Mouse (Mus musculus) frontal cortex, postnatal 25 days (tissue): ENCODE results near the gene Atp6v0a1.
A peak's percentile ranks its signal among the peaks of the same experiment; 100 is the strongest.

Experiments used
- DNase-seq, 2 experiments: peaks; one replicate each; pipeline ENCODE4 v3.0.0; 2022; ENCODE audit warnings: low spot score in 2 of 2

Atp6v0a1 gene

DNA sequence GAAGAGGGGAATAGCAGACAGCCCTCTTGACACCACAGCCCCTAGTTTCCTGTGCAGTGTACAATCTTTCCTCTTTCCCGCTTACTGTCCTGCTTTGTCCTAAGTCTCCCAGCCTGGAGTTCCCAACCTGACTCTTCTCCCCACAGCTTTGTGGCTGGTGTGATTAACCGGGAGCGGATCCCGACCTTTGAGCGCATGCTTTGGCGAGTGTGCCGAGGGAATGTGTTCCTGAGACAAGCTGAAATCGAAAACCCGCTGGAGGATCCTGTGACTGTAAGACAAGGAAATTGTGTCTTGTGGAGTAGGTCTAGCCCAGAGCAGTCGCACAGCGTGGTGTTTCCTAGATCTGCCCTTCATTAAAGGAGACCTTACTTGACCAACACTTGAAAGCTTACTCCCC, 17.9 kb downstream of the Atp6v0a1 start:
- no peak for DNase-seq

DNA sequence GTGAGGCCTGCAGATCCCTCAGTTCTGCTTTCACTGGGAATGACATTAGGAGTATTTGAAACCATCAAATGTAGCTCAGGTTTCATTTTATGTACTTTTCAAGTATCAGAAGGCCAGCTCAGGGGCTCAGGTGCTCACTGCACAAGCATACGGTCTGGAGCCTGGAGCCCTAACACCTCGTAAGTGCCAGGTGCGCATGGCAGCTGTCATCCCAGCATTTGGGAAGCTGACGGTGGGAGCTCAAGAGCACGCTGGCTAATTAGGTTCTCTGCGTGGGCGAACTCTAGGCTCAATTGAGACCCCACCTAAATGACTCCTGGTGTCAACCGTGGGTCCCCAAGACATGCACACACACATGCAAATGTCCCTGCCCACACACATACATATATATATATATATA, 20.1 kb downstream of the Atp6v0a1 start:
- no peak for DNase-seq

DNA sequence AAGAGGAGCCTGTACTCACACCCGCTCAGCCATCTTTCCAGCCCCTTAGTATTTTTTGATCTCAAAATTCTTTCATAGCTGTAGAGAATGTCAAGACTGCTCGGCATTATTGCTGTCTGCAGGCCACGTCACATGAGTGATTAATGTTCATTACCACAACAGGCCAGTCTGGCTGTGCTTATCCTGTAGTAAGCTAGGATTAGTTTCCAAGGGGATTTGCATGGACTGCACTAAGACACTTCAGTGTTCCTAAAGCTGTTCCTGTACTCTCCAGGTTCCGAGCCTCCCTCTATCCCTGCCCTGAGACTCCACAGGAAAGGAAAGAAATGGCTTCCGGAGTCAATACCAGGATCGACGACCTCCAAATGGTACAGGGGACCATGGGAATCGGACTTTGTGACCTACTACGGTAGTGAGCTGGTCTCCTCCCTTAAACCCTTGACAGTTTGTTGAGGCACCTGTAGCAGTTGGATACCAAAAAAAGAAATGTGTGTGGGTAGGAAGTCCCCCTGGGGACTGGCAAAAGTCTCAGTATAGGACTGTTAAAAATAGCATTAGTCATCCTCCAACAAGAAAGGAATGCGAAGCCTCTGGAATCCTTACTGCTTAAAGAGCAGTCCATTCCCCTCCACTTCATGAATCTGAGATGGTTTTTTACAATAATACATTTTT, 21.0 kb downstream of the Atp6v0a1 start:
- DNase-seq, result no peak

DNA sequence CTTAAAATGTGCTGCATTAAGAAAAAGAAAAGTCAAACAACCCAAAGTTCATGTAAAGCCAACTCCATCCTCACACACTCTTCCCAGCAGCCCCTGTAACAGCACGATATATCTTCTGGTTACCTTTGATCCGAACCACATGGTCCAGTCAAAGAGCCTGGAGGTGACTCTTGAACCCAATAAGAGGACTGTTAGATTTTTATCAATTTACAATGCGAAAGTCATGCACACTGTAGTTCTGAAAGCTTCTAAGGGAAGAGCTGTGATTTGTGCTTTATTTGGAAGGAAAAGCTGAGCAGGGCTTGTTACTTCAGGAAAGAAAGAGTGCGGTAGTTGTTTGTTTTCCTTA, 21.5 kb downstream of the Atp6v0a1 start:
- DNase-seq, result no peak

DNA sequence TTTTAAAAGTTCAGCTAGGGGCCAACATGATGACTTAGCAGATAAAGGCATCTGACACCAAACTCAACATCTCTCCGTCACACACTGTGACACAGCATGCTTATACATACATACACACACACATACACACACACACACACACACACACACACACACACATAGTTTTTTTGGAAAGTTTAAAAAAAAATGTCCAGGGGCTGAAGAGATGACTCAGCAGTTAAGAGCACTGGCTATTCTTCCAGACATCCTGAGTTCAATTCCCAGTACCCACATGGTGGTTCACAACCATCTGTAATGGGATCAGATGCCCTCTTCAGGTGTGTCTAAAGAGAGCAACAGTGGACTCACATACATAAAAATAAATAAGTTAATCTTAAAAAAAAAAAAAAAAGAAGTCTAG, 22.2 kb downstream of the Atp6v0a1 start:
- DNase-seq, result no peak

DNA sequence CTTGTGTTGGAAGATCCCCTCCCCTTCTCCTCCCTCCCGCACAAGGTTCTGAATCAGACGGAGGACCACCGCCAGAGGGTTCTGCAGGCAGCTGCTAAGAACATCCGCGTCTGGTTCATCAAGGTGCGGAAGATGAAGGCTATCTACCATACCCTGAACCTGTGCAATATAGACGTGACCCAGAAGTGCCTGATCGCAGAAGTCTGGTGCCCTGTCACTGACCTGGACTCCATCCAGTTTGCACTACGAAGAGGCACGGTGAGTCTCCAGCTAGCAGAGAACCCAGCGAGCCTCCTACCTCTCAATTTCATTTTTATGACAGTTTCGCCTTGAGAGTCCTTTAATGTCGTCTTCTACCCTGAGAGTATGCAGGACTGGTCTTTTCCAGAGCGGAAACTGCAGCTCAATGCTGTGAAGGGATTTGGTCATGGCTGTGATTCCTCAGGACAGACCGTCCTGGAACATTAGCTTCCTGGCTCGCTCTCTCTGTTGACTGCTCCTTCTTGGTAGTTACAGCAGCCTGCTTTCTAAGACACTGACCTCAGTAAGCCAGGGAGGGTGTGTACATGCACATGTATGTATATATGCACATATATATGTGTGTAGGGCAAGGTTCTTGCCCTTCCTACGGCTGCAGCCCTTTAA, 24.7 kb downstream of the Atp6v0a1 start:
- no peak for DNase-seq

DNA sequence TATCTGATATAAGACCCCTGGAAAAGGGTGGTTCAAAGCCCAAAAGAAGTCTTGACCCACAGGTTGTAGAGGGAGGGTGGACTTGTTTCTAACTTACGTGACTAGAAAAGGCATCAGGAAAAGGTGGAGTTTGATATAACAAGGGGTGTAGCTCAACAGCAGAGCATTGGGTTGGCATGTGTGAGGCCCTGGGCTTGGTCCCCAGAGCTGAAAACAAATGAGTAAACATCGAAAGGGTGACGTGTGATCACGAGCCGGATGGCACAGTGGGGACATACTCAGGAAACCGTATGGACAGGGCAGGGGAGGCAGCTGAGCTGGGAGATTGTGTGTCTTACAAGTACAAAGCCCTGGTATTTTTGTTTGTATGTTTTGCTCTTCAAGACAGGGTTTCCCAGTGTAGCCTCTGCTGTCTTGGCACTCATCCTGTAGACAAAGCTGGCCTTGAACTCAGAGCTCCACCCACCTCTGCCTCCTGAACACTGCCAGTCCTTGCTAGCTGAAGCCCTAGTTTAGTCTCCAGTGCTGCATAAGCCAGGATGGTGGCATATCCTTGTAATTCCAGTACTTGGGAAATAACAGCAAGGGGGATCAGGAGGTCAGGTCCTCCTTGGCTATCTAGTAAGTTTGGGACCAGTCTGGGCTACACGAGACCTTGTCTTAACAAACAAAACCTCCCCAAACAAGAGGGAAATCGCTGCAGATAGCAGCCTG, 25.5 kb downstream of the Atp6v0a1 start:
- DNase-seq, result no peak

DNA sequence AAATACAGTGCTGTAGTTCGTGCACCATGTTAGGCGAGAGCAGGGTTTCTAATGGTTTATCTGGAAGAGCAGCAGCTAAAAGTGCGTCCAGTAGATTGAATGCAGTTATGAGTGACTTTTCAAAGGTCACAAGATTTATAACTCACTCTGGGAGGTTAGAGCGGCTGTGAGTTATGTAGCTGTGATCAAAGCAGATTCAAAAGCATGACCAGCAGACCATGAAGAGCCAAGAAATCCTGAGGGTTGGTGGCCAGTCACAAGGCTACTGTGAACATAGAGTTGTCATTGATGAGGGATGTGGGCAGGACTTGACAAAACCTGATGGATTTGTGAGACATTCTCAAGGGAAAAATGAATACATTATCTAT, 26.1 kb downstream of the Atp6v0a1 start:
- DNase-seq, result no peak

DNA sequence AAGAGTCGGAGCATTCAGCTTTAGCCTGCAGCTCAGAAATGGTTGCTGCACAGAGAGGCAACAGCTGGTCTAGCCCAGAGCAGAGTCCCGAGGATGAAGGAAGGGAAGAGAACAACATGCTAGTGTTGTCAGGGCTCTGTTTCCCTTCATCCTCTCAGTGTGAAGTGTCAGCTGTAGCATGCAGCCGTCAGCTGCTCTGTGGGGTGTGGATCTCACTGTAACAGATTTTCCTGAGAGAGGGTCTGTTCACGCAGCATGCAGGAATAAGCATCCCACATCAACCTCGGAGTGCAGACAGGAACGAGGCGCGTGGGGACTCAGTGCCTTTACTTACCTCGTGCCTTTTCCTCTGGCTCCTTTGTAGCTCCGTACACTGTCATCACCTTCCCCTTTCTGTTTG, 28.5 kb downstream of the Atp6v0a1 start:
- DNase-seq, result no peak

DNA sequence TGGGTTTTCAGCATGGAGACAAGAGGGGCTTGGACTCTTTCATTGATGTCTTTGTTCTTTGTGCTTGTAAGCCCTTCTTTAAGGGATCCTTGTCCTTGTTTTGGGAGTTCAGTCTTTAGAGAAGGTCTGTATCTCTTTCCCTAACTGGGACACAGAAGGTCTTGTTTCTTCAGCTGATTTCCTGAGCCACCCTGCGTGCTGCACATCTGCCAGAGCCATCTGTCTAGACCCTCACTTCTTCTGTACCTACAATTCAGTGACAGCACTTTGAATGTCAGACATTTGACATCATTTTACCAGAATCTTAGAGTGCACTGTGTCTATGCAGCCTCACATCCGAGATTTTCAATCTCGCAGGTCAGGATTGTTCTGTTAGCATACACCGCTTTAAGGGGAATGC, 36.6 kb downstream of the Atp6v0a1 start:
- DNase-seq, result no peak

DNA sequence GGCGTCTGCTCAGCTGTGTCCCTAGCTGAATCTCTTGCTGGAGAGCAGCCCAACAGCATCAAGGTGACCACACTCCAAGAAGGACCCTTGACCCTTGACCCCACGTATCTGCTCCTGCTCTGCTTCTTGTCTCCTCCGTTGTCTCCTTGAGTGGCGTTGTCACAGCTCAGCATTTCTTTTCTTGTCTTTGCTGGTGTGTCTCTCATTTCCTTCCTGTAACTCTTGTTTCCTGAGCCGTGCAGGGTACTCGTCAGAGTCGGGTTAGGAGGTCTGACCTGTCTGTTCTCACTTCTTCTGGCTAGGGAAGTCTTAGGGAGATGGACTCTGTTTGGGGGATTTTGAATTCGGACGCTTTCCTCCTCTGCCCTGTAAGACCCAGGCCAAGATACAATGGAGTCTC, 37.2 kb downstream of the Atp6v0a1 start:
- DNase-seq, result no peak

DNA sequence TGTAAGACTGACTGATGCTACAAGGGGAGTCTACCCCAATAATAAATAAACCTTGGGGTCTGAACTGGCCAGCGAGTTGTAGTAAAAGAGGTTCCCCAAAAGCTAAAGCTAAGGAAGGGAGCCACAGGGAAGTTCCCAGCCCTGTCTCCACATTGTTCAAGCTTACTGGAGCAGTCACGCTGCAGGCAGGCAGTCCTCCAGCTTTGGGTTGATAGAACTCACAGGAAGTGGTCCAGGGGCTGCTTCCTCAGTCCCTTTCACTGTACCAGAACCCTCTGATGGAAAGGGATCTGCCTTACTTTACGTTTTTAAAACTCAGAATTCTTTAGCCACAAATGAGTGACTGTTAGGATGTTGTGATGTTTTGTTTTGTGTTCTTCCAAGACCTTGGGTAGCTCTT, 38.2 kb downstream of the Atp6v0a1 start:
- DNase-seq, result no peak

DNA sequence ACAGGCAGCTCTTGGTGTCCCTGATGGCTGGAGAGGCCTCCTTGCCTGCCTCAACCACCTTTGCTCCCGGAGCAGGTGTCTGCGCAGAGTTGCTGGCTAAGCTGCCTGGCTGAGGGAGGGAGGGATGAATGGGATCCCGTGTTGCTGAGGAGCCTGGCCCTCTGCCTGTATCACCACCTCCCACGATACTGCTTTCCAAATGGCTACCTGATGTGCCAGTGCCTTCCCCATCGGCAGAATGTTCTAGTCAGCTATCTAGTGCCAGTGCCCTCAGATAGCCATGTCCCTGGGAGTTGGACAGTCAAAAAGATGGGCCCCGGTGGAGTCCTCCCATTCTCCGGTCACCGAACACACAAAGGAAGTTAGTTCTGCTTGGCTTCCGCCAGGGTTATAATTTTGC, 41.1 kb downstream of the Atp6v0a1 start:
- DNase-seq, result no peak

DNA sequence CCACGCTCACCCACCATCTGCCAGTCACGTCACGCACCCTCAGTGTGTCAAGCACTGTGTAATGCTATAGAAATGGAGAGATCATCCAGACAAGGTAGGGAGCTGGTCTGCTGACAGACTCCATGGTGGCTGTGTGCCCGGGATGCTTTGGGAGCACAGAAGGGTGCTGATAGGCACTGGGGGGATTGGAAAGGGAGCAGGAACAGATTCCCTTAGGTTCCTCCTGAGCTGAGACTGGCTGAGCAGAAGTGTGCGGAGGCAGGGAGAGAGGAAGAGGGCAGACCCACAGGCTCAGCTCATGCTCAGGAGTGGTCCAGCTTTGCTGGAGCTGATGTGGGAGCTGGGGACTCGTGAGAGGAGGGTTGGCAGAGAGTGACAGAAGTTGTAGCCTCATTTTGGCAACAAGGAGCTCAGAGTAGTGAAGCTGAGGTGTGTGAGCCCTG, 41.8 kb downstream of the Atp6v0a1 start:
- DNase-seq, result no peak

DNA sequence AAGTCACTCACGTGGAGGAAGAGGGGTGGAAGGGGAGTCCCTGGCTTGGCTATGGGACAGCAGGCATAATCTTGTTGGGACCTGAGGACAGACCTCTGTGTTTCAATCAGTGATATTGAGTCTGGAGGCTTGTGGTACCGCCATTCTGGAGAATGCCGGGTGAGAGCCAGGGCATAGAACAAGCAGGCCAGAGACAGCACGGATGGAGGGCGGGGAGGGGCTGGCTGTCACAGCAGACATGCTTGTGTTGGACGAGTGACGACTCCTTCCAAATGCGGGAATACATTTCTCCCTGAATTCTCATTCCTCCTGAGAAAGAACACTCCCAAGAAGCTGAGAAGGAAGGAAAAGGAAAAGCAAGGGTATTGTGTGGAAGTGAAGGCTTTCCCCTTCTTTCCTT, 42.4 kb downstream of the Atp6v0a1 start:
- DNase-seq, result no peak

DNA sequence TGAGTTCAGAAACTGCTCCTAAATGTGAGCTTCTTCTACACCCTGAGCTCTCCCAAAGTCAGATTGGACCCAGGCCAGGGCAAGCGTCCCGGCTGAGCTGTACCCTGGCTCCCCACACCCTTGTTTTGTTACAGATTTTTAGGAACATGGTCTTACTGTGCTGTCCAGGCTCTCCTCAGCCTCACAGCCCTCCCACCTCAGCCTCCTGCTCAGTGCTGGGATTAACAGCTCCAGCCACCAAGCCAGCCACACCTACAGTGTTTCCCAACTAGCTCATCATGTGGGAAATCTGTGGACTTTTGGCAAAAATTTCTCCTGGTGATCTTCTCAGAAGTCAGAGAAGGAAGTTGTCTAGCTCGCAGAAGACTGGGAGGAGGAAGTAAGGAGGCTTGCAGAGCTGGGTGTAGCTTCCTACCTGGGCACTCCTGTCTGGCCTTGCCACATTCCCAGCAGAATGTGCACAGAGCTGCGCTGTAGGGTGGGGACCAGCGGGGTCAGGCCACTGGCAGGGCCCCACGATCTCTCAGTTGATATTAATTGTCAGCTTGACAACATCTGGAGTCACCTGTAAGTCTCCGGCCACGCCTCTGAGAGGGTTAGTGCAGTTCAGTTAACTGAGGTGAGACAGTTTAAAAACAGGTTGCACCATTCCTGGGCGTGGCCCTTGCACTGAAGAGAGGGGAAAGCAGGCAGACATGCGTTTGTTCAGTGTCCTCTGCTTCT, 43.7 kb downstream of the Atp6v0a1 start:
- DNase-seq, result no peak

DNA sequence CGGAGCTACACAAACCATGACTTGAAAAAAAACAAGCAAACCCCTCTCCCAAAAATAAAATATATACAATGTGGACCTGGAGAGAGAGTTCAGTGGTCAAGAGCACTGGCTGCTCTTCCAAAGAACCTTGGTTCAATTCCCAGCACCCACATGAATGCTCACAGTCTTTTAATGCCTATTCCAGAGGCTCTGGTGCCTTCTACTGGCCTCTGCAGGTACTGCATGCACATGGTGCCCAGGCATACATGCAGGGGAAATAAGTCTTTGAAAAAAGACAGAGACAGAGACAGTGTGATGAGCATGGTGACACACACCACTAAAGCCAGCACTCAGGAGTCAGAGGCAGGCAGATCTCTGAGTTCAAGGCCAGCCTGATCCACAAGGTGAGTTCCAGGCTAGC, 44.7 kb downstream of the Atp6v0a1 start:
- DNase-seq, result no peak

DNA sequence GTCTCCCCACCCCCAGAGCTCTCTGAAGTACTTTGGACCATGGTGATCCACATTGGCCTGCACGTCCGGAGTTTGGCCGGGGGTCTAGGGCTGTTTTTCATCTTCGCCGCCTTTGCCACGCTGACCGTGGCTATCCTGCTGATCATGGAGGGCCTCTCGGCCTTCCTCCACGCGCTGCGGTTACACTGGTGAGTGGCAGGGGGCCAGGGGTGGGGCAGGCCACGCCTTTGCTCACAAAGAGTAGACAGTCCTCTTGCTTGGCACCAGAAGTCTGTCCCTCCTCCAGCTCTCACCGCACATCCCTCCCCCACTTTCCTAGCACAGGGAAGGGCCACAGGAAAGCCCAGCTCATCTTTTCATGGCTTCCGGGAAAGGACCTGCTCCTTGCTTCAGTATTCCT, 46.2 kb downstream of the Atp6v0a1 start:
- no peak for DNase-seq

DNA sequence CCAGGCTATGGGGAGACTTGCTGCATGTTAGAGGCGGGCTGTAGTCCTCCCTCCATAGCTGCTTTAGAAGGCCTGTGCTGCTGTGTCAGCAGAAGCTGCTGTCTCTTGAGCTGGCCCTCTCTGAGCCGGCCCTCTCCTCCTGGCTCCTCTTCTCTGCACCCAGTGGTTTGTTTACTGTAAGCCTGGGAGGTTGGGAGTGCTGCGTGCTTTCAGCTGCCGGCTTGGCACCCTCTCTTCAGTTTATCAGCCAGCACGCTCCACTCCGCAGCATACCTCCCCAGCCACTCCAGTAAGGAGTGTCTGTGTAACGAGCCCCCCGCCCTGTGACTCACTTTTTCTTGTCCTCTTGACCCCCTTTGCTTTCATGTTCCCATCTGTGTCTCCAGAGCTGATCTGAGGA, 47.6 kb downstream of the Atp6v0a1 start:
- DNase-seq, result no peak

DNA sequence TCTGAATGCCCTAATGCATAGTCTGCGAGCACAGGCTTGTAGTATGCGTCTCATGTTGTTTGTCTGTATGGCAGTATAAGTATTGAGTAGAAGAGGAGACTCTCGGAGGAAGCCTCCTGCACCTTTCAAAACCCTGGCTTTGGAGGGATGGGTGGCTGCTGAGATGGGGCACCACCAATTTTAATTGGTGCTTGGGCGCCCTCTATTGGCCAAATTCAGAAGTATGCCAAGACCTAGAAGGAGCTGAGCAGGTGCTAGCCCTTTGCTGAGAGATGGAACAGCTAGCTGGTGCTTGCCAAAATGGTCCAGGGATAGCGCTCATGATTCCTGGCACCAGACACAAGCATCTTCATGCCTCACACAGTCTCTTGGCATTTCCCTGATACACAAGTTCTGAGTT, 48.6 kb downstream of the Atp6v0a1 start:
- peak; percentile 77 to 81 for DNase-seq

DNA sequence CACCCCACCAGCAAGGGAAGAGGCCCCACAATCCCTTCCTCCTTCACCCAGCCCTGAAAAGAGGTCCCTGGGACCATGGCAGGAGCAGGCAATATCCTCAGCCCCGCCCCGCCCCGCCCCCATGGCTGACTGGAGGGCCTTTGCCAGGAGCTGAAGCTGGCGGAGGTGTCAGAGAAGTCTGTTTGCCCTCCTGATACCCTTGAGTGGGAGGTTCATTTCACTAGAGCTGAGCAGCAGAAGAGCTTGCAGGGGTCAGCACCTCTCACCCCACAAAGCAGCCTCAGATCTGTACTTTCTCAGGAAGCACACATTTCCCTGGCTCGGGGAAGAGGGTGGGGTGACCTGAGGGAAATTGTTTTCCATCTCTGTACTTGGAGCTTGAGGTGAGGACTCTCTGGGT, 49.5 kb downstream of the Atp6v0a1 start:
- no peak for DNase-seq

DNA sequence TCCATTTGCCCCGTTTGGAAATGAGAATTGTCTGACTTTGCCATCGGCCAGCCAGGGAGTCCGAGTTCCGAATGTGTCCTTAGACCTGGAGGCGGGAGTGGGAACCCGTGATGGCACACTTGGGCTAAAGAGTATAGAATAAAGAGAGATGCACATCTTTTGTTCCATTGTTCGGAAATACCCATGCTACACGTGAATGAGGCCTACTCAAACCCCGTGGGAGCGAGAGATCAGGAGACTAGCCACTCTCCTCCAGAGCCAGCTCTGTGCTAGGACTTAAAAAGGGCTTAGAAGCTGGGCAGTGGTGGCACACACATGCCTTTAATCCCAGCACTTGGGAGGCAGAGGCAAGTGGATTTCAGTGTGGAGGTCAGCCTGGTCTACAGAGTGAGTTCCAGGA, 50.2 kb downstream of the Atp6v0a1 start:
- no peak for DNase-seq

DNA sequence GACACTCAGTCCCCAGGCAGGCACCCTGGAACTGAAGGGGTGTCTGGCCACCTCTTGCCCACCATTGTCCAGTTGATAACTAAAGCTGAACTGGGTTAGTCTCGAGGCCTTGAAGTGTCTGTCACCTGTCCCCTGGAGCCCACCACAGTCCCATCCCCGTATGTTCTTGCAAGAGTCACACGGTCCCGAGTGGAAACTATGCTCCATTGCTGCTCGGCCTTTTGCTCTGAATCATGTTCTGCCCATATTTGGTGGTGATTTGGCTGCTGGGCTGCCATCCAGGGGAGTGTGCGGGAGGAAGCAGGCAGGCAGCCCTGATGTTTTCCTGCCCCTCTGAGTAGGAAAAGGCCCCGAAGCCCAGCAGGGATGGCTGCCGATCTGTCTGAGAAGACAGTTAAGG, 50.9 kb downstream of the Atp6v0a1 start:
- no peak for DNase-seq
